Mouse (Mus musculus) midbrain, embryonic 14.5 days (tissue): ENCODE results near the gene Alox8. TPM values are rescaled to one million over a fixed set of nuclear protein-coding genes. Genes with fewer than 3 reads are reported as not detected.

Experiments
- ATAC-seq: fragments of 200-750 bp; cut with Nextera tagmentation; 2 replicates; pipeline ENCODE4 v1.8.0; 2017; ENCODE audit warnings: moderate number of reproducible peaks, moderate library complexity; ENCODE audit not compliant: low FRiP score, low TSS enrichment
- DNase-seq: peaks from one replicate; pipeline ENCODE4 v3.0.0-alpha.2; 2015
- H3K27ac ChIP-seq: fragments of 300-500 bp; sonication (generic); replicated peaks from 2 replicates; pipeline ENCODE4 v1.5.1; 2014; ENCODE audit warnings: mild to moderate bottlenecking, low read depth, low read length, moderate library complexity
- H3K27me3 ChIP-seq: fragments of 300-500 bp; sonication (generic); 2 replicates; pipeline ENCODE4 v1.6.1; 2014; ENCODE audit warnings: low read length, control low read depth, mixed read lengths; ENCODE audit not compliant: control insufficient read depth, insufficient read depth
- H3K36me3 ChIP-seq: fragments of 300-500 bp; sonication (generic); 2 replicates; pipeline ENCODE4 v1.6.1; 2014; ENCODE audit warnings: low read length, control low read depth; ENCODE audit not compliant: control insufficient read depth, insufficient read depth
- H3K4me1 ChIP-seq: fragments of 300-500 bp; sonication (generic); 2 replicates; pipeline ENCODE4 v1.6.1; 2014; ENCODE audit warnings: mild to moderate bottlenecking, antibody characterized with exemption, low read length, control low read depth; ENCODE audit not compliant: control insufficient read depth, insufficient read depth
- H3K4me2 ChIP-seq: fragments of 300-500 bp; sonication (generic); 2 replicates; pipeline ENCODE4 v1.6.1; 2014; ENCODE audit warnings: mild to moderate bottlenecking, low read length, moderate library complexity
- H3K4me3 ChIP-seq: fragments of 300-500 bp; sonication (generic); replicated peaks from 2 replicates; pipeline ENCODE4 v1.5.1; 2014; ENCODE audit warnings: low read depth, low read length
- H3K9ac ChIP-seq: fragments of 300-500 bp; sonication (generic); replicated peaks from 2 replicates; pipeline ENCODE4 v1.6.1; 2014; ENCODE audit warnings: mild to moderate bottlenecking, low read length, moderate library complexity
- H3K9me3 ChIP-seq: fragments of 300-500 bp; sonication (generic); 2 replicates; pipeline ENCODE4 v1.6.1; 2016; ENCODE audit warnings: low read length, control low read depth, mixed read lengths; ENCODE audit not compliant: control insufficient read depth
- WGBS: fragments of 180-500 bp; shearing (Covaris S2); extraction: QIAGEN DNeasy Blood & Tissue Kit; methylation state at CpG from one replicate; pipeline ENCODE4 v1.1.7; 2014; 5-methylcytosine and 5-hydroxymethylcytosine counted together
- polyA plus RNA-seq: library from polyadenylated mRNA; unstranded; fragments of >200 nt; fragmentation: Nextera tagmentation; extraction: Ambion mirVana; gene quantifications from 2 replicates; pipeline ENCODE4 v1.2.1, GENCODE M21; 2014

The Alox8 gene
- polyA plus RNA-seq, 1 experiment from 2014 or later: 0.17 TPM

- Histone ChIP-seq H3K27ac (no peak overlapping the region), H3K4me3 (no peak overlapping the region), H3K4me2 (no peak overlapping the region), H3K9me3 (no peaks in the 10 kb centered on the region), H3K27me3 (no peaks in the 10 kb centered on the region), H3K9ac (no peak overlapping the region), H3K36me3 (no peaks in the 10 kb centered on the region), H3K4me1 (no peaks in the 10 kb centered on the region)
- DNase-seq (no peak), ATAC-seq (no peak)
- 95% methylated on average over 2 of the region's 2 CpGs for WGBS
Measured at GRCm38 (mm10) chr11:69172606-69173005, 25.0 kb downstream of the Alox8 start.

DNA sequence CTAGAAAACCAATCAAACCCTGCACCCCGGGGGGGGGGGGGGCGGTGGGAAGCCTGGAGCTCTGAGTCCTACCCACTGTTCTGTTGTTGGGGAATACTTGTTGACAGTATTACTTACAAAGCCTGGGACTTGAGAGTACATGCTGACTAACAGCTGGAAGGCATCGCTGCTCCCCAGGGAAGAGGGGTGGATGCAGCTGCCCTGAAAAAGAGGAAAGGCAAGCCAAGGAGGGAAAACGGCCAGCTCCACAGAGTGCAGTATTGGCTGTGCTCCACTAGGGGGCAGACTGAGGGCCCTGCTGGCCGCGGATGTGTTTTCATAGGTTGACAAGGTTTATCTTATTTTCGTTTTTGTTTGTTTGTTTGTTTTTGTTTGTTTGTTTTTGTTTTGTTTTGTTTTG lies 26.0 kb downstream of the Alox8 start:
- Histone ChIP-seq H3K36me3 (no peaks in the 10 kb centered on the region), H3K4me1 (no peaks in the 10 kb centered on the region), H3K9me3 (no peaks in the 10 kb centered on the region), H3K4me2 (no peak overlapping the region), H3K4me3 (no peak overlapping the region), H3K9ac (no peak overlapping the region), H3K27ac (no peak overlapping the region), H3K27me3 (no peaks in the 10 kb centered on the region)
- DNase-seq (peak; percentile 73), ATAC-seq (no peak)
- 30% methylated on average over 7 of the region's 7 CpGs for whole genome bisulfite sequencing

DNA sequence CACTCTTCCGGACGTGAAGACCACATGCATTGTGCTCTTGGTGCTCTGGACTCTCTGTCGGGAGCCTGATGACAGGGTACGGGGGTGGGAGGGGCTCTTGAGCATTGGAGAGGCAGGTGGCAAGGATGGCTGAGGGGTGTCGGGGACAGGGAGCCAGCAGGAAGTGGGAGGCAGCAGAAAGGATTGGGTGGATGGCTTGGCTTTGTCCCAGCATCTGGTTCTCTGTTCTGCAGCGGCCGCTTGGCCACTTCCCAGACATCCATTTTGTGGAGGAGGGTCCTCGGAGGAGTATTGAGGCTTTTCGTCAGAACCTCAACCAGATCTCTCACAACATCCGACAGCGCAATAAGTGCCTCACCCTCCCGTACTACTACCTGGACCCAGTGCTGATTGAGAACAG lies 28.3 kb downstream of the Alox8 start:
- Histone ChIP-seq H3K27ac (no peak overlapping the region), H3K27me3 (no peaks in the 10 kb centered on the region)
- no peak for ATAC-seq

GRCm38 (mm10) chr11:69156800-69157199 lies 40.8 kb downstream of the Alox8 start, which contains the start of gene Alox12b:
TSS of gene Alox12b (plus strand) at chr11:69156989.
- Histone ChIP-seq H3K4me2 (peak within 1 kb of the TSS; percentile 50), H3K4me1 (peaks cover 8% of the 10 kb centered on the region; the same call in 1 of the 2 replicates), H3K9ac (peak within 1 kb of the TSS; percentile 39; the same call in 1 of the 2 replicates), H3K36me3 (no peaks in the 10 kb centered on the region), H3K9me3 (no peaks in the 10 kb centered on the region), H3K27ac (no peak within 1 kb of the TSS), H3K4me3 (peak within 1 kb of the TSS; percentile 24), H3K27me3 (no peaks in the 10 kb centered on the region)
- DNase-seq (peak; percentile 70), ATAC-seq (no peak)
- 2% methylated on average over 18 of the region's 18 CpGs for WGBS

More for the DNA sequence above, 28.3 kb downstream of the Alox8 start:
- DNase-seq: no peak
- Histone ChIP-seq H3K4me3 (no peak overlapping the region), H3K9ac (no peak overlapping the region), H3K4me1 (no peaks in the 10 kb centered on the region), H3K36me3 (no peaks in the 10 kb centered on the region), H3K4me2 (no peak overlapping the region), H3K9me3 (no peaks in the 10 kb centered on the region)
- WGBS: 92% methylated on average over 12 of the region's 12 CpGs

GRCm38 (mm10) chr11:69155351-69155750 lies 42.3 kb downstream of the Alox8 start:
- H3K27me3 ChIP-seq: no peaks in the 10 kb centered on the region

GRCm38 (mm10) chr11:69153831-69154230 lies 43.8 kb downstream of the Alox8 start:
- H3K9ac ChIP-seq: no peak overlapping the region
- ATAC-seq: no peak
- no peak overlapping the region for H3K4me3 ChIP-seq
- H3K4me2 ChIP-seq: no peak overlapping the region
- no peaks in the 10 kb centered on the region for H3K27me3 ChIP-seq
- no peak for DNase-seq
- WGBS: 88% methylated on average over 8 of the region's 8 CpGs
- H3K4me1 ChIP-seq: peaks cover 8% of the 10 kb centered on the region; the same call in 1 of the 2 replicates
- H3K9me3 ChIP-seq: no peaks in the 10 kb centered on the region
- no peak overlapping the region for H3K27ac ChIP-seq
- no peaks in the 10 kb centered on the region for H3K36me3 ChIP-seq

More at GRCm38 (mm10) chr11:69155351-69155750, 42.3 kb downstream of the Alox8 start:
- no peak overlapping the region for H3K9ac ChIP-seq
- H3K4me2 ChIP-seq: no peak overlapping the region
- no peak overlapping the region for H3K4me3 ChIP-seq
- no peak overlapping the region for H3K27ac ChIP-seq
- no peaks in the 10 kb centered on the region for H3K36me3 ChIP-seq
- H3K9me3 ChIP-seq: no peaks in the 10 kb centered on the region
- ATAC-seq: no peak
- DNase-seq: no peak
- WGBS: 72% methylated on average over 1 of the region's 1 CpGs
- peaks cover 8% of the 10 kb centered on the region; the same call in 1 of the 2 replicates for H3K4me1 ChIP-seq

DNA sequence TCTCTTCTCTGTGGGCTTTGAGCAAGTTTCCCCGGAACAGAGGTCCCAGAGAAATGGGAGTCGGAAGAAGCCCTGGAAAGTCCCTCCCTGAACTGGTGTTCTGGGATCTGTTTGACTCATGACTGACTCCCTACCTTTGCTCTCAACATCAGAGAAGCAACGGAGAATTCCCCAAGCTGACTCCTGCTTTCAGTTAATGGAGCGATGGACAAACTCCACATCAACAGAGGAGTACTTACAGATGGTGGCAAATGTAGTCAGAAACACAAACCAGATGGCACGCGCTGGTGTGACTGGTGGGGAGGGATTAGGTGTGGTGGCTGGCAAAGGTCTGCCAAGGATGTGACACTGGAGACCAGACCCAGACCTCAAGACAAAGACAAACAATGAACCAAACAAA lies 46.6 kb downstream of the Alox8 start:
- Histone ChIP-seq H3K27ac (no peak overlapping the region), H3K4me1 (no peaks in the 10 kb centered on the region), H3K9me3 (no peaks in the 10 kb centered on the region), H3K4me3 (no peak overlapping the region), H3K36me3 (no peaks in the 10 kb centered on the region), H3K9ac (0 out of 2 replicates have a peak overlapping the region, but pooled peaks have one; percentile 26), H3K4me2 (peak overlapping the region; percentile 27; the same call in 1 of the 2 replicates), H3K27me3 (no peaks in the 10 kb centered on the region)
- 75% methylated on average over 6 of the region's 6 CpGs for WGBS
- no peak for ATAC-seq
- DNase-seq: no peak

DNA sequence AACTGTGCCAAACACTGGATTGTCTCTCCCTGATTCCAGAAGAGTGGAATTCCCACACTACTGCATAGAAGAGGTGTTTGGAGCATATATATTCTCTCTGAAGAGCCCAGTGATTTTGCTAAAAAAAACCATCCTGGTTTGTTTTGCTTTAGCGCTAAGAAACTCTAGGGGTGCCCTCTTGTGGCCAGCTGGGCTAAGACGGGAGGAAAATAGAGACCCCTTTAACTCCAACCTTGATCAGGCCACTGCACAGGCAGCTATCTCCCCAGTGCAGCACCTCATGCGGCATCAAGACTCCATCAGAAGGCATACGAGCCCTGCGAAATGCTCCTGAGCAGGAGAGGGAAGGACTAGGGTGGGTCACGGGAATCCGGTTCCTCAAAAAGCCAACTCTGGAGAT lies 47.2 kb downstream of the Alox8 start:
- H3K4me1 ChIP-seq: no peaks in the 10 kb centered on the region
- H3K9ac ChIP-seq: peak overlapping the region; percentile 26; the same call in 1 of the 2 replicates
- 7% methylated on average over 7 of the region's 7 CpGs for WGBS
- H3K36me3 ChIP-seq: no peaks in the 10 kb centered on the region
- ATAC-seq (no peak), DNase-seq (peak; percentile 89)
- H3K4me3 ChIP-seq: no peak overlapping the region
- peak overlapping the region; percentile 27; the same call in 1 of the 2 replicates for H3K4me2 ChIP-seq
- H3K9me3 ChIP-seq: no peaks in the 10 kb centered on the region
- H3K27ac ChIP-seq: no peak overlapping the region
- no peaks in the 10 kb centered on the region for H3K27me3 ChIP-seq

GRCm38 (mm10) chr11:69149728-69150127 lies 47.9 kb downstream of the Alox8 start:
- DNase-seq: no peak
- H3K4me2 ChIP-seq: no peak overlapping the region
- no peak overlapping the region for H3K4me3 ChIP-seq
- H3K9me3 ChIP-seq: no peaks in the 10 kb centered on the region
- no peak overlapping the region for H3K27ac ChIP-seq
- no peaks in the 10 kb centered on the region for H3K27me3 ChIP-seq
- WGBS: 88% methylated on average over 6 of the region's 6 CpGs
- no peaks in the 10 kb centered on the region for H3K4me1 ChIP-seq
- H3K36me3 ChIP-seq: no peaks in the 10 kb centered on the region
- ATAC-seq: no peak
- no peak overlapping the region for H3K9ac ChIP-seq
